Mouse (Mus musculus) cerebral cortex, adult 2 months (tissue): ENCODE data around the gene Fto.

ENCODE experiments used
- WGBS: fragments of 180-500 bp; shearing (Covaris S2); methylation state at CpG from one replicate; pipeline ENCODE4 v1.1.7; 2018; 5-methylcytosine and 5-hydroxymethylcytosine counted together

Fto gene

DNA sequence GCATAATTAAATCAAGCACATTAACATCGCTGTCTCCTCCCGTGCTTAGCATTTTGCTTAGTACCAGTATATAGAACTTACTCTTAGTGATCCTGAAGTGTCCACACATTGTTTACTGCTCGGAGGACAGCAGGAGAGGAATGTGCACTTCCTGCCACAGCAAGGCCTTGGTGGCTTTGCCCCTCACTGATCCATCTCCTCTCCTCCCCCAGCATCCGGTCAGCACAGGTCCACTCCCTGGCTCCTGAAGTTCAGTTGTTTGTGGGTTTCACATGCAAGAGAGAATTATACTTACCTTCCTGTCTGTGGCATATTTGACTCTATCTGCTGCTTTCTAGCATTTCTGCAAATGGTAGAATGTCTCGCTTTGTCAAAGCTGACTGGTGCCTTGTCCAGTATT is 44.7 kb downstream of the Fto start:
- WGBS: 83% methylated on average over 5 of the region's 5 CpGs

DNA sequence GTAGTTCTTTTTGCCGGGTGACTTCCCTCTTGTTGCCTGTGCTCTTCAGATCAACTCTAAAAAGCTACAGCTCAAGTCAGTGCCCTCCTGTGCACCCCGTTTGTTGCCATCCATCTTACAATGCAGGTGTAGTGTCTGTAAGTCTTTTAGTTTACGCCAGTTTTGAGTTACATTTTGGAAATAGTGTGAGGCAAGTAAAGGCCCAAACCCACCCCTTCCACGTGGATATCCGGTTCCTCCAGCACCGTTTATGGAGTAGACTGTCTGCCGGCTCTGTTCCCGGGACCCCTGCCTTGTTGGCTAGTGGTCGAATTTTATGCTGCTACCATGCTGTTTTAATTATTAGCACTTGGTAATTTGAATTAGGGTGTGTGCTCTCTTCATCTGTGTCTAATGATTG is 46.2 kb downstream of the Fto start:
- WGBS: 88% methylated on average over 9 of the region's 9 CpGs

DNA sequence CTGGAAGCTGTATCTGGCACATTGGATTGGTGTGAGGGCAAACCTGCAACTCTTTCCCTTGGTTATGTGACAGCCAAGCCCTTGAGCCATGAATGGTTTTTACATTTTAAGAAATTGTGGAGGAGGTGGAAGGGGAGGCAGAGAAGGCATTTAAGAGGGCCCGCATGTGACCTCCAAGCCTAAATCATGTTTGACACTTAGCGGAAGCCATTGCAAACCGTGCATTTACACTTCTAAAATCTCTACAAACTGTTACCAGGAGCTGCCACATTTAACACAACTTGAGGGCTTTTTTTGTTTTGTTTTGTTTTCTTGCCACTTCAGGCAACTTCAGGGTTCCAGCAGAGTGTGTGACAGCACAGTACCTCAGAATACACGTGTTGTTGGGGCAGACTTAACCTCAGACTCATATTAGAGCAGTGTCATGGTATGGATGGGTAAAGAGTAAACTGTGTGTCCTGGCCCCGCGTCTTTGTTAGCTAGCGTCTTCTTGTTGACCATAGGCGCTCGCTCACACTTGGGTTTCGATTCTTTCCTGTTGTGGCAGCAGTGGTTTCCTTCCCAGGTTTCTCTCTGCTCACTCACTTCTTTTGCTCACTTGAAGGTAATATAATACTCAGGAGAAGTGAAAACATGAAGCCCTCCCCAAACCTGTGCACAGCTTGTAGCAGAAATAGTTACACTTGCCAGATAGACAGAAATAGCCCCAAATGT is 47.5 kb downstream of the Fto start:
- 88% methylated on average over 10 of the region's 10 CpGs for WGBS

DNA sequence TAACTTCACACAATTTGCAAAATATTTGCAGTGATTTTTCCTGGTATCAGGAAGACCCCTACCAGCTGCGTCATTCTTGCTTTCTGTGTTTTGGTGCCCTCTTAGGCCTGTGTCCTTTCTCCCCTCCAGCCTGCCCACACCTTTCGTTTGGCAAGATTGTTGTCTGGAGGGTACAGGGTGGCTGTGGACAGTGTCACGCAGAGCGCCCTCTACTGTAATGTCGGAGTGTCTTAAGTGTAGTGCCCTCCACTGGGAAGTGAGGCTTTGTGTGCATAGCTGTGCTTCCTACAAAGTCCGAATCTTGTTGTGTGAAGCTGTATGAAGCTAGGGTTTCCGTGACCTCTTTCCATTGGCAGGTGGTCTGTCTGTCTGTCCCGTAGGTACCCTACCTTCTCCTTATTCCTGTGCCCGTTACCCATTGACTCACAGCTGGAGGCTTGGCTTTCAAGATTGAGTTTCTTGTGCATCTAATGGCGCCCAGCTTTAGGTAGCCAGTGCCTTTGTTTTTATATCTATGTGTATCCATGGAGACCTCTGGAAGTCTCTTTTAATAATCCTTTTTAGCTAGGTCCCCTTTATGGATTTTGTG is 50.0 kb downstream of the Fto start:
- 93% methylated on average over 10 of the region's 10 CpGs for WGBS

DNA sequence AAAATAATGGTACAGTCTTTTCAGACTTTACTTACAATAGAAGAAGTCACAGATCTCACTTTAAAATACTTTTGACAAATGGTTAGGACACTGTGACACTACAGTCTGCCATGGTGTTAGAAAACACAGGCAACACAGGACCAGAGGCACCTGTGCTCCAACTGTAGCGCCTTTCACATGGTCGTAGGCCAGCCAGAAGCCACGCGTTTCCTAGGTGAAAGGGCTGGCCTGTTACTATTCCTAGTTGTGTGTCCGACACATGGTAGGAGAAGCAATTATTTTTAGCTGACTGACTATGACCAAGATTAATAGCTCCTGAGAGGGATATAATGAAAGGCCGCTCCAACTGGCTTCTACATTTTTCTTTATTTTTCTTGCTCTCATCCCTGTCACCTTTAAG is 50.9 kb downstream of the Fto start:
- WGBS: 92% methylated on average over 6 of the region's 6 CpGs

DNA sequence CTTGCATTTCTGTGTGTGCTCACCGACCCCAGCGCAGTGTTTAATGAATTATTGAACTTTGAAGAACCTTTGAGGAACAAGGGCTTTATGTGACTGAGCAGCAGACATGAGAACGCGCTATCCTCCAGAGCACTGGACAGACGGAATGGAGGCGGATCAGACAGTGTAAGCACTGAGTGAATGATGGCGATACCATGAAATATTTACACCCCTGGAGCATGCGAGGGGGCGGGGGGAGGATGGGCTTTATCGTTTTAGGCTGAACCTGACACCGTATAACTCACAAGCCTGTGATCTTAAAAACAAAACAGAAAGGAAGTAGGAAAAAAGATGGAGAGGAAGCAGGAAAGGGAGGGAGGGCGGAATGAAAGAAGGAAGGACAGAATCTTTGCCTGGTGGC is 57.6 kb downstream of the Fto start:
- 64% methylated on average over 12 of the region's 12 CpGs for WGBS

DNA sequence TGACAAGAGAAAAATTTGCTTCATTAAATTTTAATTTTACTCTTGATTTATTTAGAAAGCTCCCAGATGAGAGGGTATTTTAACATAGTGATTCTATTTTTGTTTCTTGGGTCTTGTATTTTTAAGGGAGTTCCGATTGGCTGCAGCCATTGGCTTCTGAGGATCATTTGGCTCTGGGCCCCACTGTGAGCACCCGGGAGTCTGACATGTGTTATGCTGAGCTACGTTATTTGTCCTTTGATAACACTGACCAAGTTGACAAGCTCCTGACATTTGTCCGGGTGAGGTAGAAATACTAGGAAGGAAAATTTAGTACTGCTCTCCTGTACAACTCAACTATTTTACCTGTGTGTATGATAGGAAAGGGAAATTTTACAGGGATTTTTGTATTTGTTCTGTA is 58.7 kb downstream of the Fto start:
- WGBS: 39% methylated on average over 4 of the region's 4 CpGs

DNA sequence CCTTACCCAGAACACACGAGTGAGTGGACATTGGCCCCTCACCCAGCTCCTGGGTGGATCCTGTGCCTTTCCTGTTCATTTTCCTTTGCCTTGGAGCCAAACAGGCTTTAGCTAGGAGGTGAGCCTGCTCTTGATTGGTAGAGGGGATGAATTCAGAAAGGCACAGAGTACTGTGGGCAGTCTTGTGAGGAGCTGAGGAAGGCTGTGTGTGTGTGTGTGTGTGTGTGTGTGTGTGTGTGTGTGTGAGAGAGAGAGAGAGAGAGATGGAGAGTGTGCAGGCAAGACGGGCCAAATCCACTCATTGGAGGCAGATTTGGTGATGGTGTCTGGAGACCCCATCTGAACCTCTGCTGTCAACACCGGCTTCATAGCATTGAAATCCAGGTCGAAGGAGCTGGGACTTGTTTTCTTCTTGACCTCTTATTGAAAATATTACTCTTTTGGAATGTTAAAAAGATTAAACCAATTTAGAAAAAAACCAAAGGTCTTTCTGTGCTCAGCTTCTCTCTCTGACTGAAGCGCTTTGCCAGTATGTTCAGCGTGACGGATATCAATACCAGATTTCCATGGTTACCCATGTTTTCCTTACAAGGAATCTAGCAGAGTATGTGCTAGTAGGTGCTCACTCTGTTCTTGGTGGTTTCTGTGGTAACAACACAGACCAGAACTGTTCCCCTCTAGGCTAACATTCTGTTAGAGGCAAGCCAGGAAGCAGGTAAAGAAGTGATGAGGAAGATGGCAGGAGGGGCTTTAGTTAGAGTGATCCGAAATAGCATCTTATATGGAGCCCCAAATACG is 59.7 kb downstream of the Fto start:
- 69% methylated on average over 9 of the region's 9 CpGs for WGBS

DNA sequence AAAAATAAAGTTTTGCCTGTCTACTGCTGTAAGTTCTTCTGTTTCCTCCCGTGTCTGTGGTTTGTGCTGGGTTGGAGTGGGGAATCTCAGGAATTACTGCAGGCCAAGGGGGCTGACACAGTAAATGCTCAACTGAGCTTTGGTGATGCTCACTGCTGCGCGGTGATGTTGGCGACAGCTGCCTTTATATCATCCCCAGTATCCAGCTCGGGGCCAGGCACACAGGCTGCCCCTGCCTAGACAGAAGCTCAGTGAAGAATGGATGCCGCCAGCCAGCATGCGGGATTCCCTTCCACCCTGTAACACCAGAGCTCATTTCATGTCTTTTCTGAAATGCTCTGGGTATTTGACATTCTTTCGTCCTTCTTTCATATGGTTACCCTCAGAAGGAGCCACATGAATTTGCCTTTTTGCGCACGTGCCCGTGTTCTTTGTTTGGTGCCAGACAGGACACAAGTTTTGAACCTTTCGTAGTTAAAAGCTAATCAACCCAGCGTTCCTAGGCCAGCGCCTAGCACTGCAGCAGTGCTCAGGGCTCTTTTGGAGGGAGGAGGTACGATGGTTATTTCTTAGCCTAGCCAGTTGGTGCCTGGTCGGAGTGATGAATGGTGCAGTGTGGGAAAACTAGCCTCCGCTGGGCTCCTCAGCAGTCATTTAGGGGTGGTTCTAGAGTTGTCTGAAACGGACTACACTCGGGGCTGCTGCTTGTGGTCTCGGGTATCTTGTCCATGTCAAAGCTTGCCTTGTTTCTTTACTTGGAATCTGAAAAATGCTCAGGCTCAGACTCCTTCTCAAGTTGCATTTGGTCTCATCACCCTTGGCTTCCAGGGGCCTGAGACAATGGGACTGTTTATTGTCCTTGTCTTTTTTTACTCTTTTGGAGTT is 62.0 kb downstream of the Fto start:
- 82% methylated on average over 20 of the region's 20 CpGs for WGBS

DNA sequence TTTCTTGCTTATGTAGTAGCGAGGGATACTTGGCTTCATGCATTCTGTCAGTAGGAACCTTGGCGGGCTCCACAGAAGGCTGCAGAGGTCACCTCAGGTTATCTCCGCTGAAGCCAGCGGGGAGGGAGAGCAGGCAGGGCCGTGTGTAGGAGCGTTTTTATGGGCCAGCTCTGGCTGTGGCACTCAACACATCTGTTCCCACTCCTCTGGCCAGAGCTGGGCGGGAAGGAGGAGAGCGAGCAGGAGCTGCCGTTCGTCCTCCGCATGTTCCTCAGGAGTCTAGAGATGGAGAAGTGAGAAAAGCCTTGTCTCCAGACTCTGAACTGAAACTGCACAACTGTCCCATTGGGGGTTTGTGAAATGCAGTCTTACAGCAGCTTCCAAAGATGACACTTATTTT is 63.5 kb downstream of the Fto start:
- 44% methylated on average over 11 of the region's 11 CpGs for WGBS

DNA sequence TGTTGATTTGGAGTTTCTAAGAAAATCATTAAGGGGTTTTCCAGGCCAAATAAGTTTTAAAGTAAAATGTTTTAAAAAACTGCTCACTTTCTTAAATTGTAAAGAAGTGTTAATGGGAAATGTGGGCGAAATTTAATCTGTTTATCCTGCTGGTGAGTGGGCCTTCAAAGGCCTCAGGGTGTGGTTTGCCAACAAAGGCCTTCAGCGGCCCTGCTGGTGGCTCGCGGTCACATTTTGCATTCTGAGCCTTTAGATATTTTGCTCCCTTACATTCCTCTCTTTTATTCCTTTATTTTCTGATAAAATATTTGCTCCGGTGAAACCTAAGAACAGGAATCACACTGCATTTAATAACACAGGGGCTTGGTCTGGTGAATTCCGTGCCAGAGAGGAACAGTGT is 64.0 kb downstream of the Fto start:
- 66% methylated on average over 6 of the region's 6 CpGs for WGBS

DNA sequence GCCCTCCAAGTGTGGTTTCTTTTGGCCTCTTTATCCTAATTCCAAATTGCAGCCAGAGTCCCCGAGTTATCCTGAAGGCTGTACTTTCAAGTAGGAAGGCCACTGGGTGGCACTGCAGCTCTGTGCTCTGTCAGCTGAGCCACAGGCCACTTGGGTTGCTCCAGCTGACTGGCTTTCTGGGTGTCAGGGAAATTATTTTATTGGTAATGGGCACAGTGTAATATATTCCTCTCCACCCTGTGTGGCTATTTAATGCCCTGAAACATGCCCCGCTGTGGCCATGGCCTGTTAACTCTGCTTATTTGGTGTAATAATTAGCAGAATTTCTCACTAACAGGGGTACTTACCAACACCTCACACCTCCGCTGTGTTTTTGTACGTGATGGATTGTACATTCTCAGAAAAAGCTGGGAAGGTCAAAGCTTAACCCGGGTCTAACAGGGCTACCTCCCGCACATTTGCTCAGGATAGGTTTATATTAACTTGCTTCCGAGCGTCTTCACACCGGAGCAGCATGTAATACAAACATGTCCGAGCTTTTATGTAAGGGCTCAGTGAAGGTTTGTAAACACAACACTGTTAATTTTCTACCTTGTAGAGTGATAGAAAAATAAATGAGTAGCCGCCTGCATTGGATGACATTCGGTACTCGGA is 65.6 kb downstream of the Fto start:
- 71% methylated on average over 13 of the region's 13 CpGs for WGBS

DNA sequence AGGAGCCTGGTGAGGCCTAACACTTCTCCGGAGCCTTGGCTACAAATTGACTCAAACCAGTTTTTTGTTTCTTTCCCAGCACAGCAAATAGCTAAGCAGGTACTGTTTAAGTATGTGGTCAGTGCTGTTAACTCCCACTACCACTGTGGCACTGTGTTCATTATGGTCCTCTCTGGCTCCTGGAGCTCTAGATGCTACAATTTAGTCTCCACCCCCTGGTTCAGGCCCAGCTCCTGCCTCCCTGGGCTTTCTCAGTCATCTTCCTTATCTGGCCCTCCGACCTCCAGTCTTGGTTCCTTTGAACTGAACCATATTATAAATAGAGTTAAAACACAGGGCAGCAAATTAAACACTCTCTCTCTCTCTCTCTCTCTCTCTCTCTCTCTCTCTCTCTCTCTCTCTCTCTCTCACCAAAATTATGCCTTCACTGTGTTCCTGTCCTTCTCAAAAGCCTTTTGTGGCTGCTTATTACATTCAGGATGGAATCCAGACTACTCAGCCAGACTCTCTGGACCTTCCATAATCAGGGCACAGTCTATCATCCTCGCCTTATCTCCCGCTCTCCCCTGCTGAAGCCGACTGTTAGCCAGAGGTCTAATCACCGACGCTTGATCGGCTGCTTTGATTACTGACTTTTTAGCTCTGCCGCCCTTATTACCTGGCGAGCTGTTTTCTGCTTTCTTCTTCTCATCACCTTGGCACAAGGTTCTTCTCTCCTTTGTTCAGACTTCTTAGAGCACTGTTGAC is 67.6 kb downstream of the Fto start:
- 68% methylated on average over 10 of the region's 10 CpGs for WGBS

DNA sequence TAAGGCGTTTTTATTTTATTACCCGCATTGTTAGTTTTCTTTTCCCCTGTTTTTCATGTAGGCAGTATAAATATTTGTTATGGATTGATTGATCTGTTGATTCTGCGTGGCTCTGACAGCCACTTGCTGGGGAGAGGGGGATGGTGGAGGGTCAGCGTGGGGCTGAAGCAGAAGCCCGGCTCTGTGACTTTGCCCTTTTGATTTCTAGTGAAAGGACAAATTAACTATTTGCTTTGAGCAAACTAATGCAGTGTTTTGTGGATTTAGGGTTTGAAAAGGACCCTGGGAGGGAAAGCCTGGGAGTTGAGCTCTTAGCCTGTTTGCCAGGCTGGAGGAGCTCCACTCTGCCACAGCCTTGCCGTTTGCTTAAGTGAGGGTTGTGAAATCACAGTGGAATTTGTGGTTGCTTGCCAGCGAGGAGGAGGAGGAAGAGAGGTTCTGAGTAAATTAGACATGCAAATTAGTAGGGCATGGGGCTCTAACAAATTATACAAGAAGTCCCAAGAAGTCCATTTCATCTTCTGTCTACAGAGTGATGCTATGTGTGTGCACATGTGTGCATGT is 68.3 kb downstream of the Fto start:
- 42% methylated on average over 7 of the region's 7 CpGs for WGBS

DNA sequence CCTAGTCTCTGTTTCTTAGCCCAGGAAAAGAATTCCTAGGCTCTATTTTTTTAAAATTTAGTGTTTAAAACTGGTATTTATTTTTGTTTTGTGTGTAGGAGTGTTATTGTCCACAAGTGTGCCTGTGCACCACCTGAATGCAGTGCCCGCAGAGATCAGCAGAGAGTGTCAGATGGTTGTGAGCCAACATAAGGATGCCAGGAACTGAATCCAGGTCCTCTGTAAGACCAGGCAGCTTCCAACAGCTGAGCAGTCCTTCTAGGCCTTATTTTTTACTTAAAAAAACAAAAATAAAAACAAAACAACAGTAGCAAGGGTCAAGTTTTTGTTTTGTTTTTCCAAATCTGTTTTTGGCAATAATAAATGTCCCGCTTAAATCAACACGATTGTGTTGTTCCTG is 69.9 kb downstream of the Fto start:
- WGBS: 64% methylated on average over 3 of the region's 3 CpGs

DNA sequence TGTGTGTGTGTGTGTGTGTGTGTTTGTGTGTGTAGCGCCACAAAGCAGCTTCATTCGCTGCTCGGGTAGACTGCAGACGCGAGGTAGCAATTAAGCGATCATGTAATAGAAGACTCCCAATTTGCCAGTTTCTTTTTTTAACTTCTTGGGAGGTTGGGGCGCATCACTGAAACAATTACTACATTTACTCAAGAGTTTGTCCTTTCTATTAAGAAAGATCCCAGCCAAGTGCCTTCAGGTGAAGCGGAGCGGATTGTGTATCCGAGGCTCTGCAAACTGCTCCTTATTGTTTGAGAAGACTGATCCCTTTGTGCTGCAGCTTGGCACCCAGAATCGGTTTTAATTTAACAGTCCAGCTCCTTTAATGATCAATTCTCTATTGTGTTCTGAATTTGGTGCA is 70.5 kb downstream of the Fto start:
- WGBS: 66% methylated on average over 11 of the region's 11 CpGs

DNA sequence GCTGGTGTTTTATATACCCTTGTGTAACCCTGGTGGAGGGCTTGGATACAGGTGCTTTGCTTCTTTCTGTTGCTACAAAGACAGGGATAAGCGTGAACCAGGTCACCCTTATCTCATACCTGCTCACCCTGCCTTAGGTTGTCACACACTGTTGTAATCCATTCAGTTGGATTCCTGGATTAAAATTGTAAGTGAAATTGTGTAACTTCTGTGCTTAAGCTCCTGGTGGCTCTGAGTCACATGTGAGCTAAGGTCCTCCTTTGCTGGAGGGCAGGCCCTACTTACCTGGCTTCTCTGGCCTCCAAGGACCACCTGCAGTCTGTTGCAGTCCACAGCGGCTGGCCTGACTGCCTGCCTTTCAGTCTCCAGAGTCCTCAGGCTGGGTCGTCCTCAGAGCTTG is 71.1 kb downstream of the Fto start:
- 97% methylated on average over 3 of the region's 3 CpGs for WGBS

DNA sequence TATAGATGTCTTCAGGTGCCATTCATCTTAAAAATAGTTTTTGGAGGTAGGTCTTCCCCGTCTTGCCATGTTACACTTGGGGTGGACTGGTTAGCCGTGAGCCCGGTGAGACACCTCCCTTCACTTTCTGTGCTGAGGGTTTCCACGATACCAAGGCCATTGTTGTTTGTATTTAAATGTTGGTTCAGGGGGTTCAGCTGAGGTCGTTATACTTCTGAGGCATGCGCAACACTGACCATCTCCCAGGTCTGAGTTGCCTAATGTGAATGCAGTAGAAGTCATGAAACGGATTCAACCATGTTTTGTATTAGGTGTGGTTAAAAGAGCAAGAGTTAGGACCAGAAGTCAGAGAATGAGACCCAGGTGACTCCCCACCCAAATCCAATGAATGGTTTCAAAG is 72.5 kb downstream of the Fto start:
- 93% methylated on average over 7 of the region's 7 CpGs for WGBS

DNA sequence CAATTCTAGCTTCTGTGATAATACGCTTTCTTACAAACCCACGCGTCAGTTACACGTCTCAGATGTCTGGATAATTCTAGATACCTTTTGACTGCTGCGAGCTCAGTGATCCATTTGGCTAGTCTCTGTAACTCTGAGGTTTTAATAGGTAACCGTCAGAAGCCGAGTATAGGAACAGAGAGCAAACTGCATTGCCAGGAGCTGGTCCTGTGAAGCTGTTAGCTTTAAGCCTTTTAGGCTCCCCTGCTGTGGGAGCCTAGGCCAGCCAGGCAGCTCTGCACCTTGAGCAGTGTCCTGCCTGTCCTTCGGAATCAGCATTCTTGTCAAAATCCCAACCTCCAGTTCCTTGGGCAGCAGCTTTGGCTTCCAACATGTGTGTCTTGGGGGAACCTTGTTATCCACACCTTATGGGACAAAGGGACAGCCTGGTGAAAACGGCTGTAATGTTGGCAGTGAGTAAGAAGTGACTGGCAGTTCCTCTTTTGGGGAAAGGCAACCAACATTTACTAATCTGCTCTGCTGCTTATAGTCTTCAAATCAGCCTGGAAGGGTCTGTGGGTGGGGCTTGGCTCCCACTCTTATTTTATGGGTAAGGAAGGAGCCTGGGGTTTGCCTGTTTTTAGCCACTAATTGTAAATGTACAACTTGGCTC is 77.2 kb downstream of the Fto start:
- 62% methylated on average over 9 of the region's 9 CpGs for WGBS

DNA sequence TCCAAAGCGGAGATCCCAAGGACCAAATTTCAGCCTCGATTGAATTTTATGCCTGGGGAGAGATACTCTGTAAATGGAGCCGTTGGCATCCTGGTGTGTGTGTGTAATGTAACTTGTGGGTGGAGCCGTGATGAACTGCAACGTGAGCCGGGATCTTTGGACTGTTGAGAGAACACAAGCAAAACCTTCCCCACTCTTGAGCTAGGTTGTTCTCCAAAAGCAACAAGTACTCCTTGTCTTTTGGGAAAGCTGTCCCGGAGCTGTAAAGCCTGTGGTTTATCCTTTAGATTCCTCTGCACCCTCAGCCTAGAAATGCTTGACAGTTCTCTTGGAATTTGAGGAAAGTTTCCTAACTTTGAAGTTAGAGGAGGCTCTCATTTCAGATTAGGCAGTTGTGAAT is 78.9 kb downstream of the Fto start:
- 60% methylated on average over 7 of the region's 7 CpGs for WGBS
